ENCODE assay signal across 21 mouse cellular contexts in the genomic region with DNA sequence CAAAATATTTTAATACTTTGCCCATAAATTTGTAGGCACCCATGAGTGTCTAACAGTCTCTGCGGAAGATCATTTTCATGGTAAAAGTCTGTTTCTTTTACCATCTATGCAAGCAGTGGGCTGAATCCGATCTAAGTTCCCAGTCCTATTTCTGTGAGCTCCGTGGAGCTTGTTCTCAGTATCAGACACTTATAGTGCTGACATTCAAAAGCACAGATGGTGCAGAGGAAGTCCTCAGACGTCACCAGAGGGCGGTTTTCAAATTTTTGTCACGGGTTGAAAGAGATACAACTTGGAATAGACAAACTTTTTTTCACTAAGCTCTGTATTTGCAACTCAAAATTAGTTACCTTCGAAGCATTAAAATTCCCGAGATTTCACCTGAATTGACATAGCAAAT.
DNase-seq lines count a peak whose midpoint lies in the region; ATAC-seq lines count a peak whose summit lies in the region.
"Had no signal": no experiment of that assay in that cellular context is flagged by ENCODE, and none has a peak within 500 bp of the region (broad histone marks: within the 10 kb centered on the region; RNA-seq: fewer than 3 reads in every experiment).

No protein-coding gene starts in this region.

- no peaks in the 10 kb centered on the region for H3K36me3 ChIP-seq in hindbrain, embryonic 14.5 days (replicated peaks; ENCODE audit: control insufficient read depth, insufficient read depth)
- H3K36me3 ChIP-seq in liver, embryonic 11.5 days (ENCODE audit: control insufficient read depth, insufficient read depth, low read length), result no peaks in the 10 kb centered on the region
- H3K36me3 ChIP-seq: embryonic facial prominence, embryonic 12.5 days; forebrain, embryonic 10.5 days; heart, embryonic 13.5 days; hindbrain, embryonic 12.5 days; limb, embryonic 15.5 days; lung, embryonic 15.5 days had no signal

- H3K4me1 ChIP-seq in hindbrain, embryonic 14.5 days (replicated peaks; ENCODE audit: control insufficient read depth, insufficient read depth, low read length), result no peaks in the 10 kb centered on the region
- H3K4me1 ChIP-seq in liver, embryonic 11.5 days (replicated peaks; ENCODE audit: control insufficient read depth, insufficient read depth, low read length), result no peaks in the 10 kb centered on the region
- H3K4me1 ChIP-seq: embryonic facial prominence, embryonic 12.5 days; forebrain, embryonic 10.5 days; heart, embryonic 13.5 days; hindbrain, embryonic 12.5 days; limb, embryonic 15.5 days; lung, embryonic 15.5 days; megakaryocyte, embryonic 14.5 days had no signal

- WGBS in hindbrain, embryonic 14.5 days, result 78% methylated on average over 8 of the region's 8 CpGs
- WGBS in liver, embryonic 11.5 days, result 68% methylated on average over 8 of the region's 8 CpGs

- no peaks in the 10 kb centered on the region for H3K27me3 ChIP-seq in hindbrain, embryonic 14.5 days (ENCODE audit: control insufficient read depth, insufficient read depth, low read length)
- no peaks in the 10 kb centered on the region for H3K27me3 ChIP-seq in liver, embryonic 11.5 days (replicated peaks; ENCODE audit: control insufficient read depth, insufficient read depth, low read length)
- H3K27me3 ChIP-seq: CH12.LX; embryonic facial prominence, embryonic 12.5 days; heart, embryonic 13.5 days; hindbrain, embryonic 12.5 days; limb, embryonic 15.5 days; lung, embryonic 15.5 days; megakaryocyte, embryonic 14.5 days had no signal

- no peak overlapping the region for H3K4me3 ChIP-seq in hindbrain, embryonic 14.5 days (replicated peaks; ENCODE audit: low read length)
- no peak overlapping the region for H3K4me3 ChIP-seq in liver, embryonic 11.5 days (ENCODE audit: low read depth, low read length)
- H3K4me3 ChIP-seq: embryonic facial prominence, embryonic 12.5 days; forebrain, embryonic 10.5 days; heart, embryonic 13.5 days; hindbrain, embryonic 12.5 days; limb, embryonic 15.5 days; lung, embryonic 15.5 days; megakaryocyte, embryonic 14.5 days had no signal

- ATAC-seq in hindbrain, embryonic 14.5 days (ENCODE audit: low FRiP score), result no peak
- no peak for ATAC-seq in CD4-positive, CD25-positive, alpha-beta regulatory T cell, adult 4 months
- ATAC-seq in liver, embryonic 11.5 days (replicated peaks; ENCODE audit: low FRiP score), result no peak

- DNase-seq in brain, embryonic 18.5 days (ENCODE audit: low read depth, low spot score), result peak; percentile 16
- DNase-seq in frontal cortex, postnatal 25 days (ENCODE audit: low spot score in 2 of 2), result peak; percentile 22 to 61
- DNase-seq in left cerebral cortex, adult 18-20 months (ENCODE audit: low spot score in 2 of 2), result peak; percentile 73 to 85
- peak; percentile 83 to 84 for DNase-seq in right cerebral cortex, adult 2 months (ENCODE audit: low spot score in 2 of 2)
- DNase-seq in hindbrain, embryonic 14.5 days (ENCODE audit: low spot score), result no peak
- no peak for DNase-seq in cerebellum, adult 9-11 months
- no peak for DNase-seq in liver, embryonic 11.5 days (ENCODE audit: low spot score)
- DNase-seq: cerebellum, adult 2 months; gastrocnemius, postnatal 25 days; kidney, adult 11 months; kidney, postnatal 36 days; thymus, postnatal 4 days had no signal

- no peak overlapping the region for H3K9ac ChIP-seq in hindbrain, embryonic 14.5 days
- H3K9ac ChIP-seq in liver, embryonic 11.5 days (ENCODE audit: low read depth, low read length), result no peak overlapping the region
- H3K9ac ChIP-seq: embryonic facial prominence, embryonic 12.5 days; heart, embryonic 13.5 days; hindbrain, embryonic 12.5 days; limb, embryonic 15.5 days; lung, embryonic 15.5 days had no signal

- H3K4me2 ChIP-seq in hindbrain, embryonic 14.5 days (replicated peaks), result no peak overlapping the region
- no peak overlapping the region for H3K4me2 ChIP-seq in liver, embryonic 11.5 days
- H3K4me2 ChIP-seq: embryonic facial prominence, embryonic 12.5 days; heart, embryonic 13.5 days; hindbrain, embryonic 12.5 days; limb, embryonic 15.5 days; lung, embryonic 15.5 days had no signal

- no peak overlapping the region for H3K27ac ChIP-seq in hindbrain, embryonic 14.5 days
- no peak overlapping the region for H3K27ac ChIP-seq in liver, embryonic 11.5 days (ENCODE audit: low read depth, low read length)
- H3K27ac ChIP-seq: embryonic facial prominence, embryonic 12.5 days; forebrain, embryonic 10.5 days; heart, embryonic 13.5 days; hindbrain, embryonic 12.5 days; limb, embryonic 15.5 days; lung, embryonic 15.5 days had no signal

- H3K9me3 ChIP-seq in hindbrain, embryonic 14.5 days (ENCODE audit: control insufficient read depth, low read length), result no peaks in the 10 kb centered on the region
- no peaks in the 10 kb centered on the region for H3K9me3 ChIP-seq in liver, embryonic 11.5 days (ENCODE audit: control insufficient read depth, low read length)
- H3K9me3 ChIP-seq: embryonic facial prominence, embryonic 12.5 days; forebrain, embryonic 10.5 days; heart, embryonic 13.5 days; hindbrain, embryonic 12.5 days; limb, embryonic 15.5 days; lung, embryonic 15.5 days; megakaryocyte, embryonic 14.5 days had no signal

Comparison
In these comparisons a context has a peak if more than half of its experiments do, and no peak if none do; other contexts are left out.
1. DNase-seq: peak in brain, embryonic 18.5 days (single experiment), frontal cortex, postnatal 25 days (2 of 2), left cerebral cortex, adult 18-20 months (2 of 2) and right cerebral cortex, adult 2 months (2 of 2); none in hindbrain, embryonic 14.5 days (single experiment), cerebellum, adult 9-11 months (single experiment) and liver, embryonic 11.5 days (single experiment).